Mouse (Mus musculus) CH12.LX (cell line): ENCODE measurements at regions not wholly inside any gene's neighbourhood (a gene's known extent, or its start where the extent isn't known, plus 50 kb on each side); places are given as distances from the start of the nearest gene placed in this dataset.

Experiments used
- CHD2 ChIP-seq: IDR thresholded peaks from 2 replicates; pipeline ENCODE4 v1.6.1; 2011; ENCODE audit warnings: low read length, improper control_type of control experiment
- E2F4 ChIP-seq: IDR thresholded peaks from 2 replicates; pipeline ENCODE4 v1.6.1; 2011; ENCODE audit warnings: low read depth, low read length, improper control_type of control experiment; ENCODE audit not compliant: insufficient replicate concordance
- EP300 ChIP-seq: IDR thresholded peaks from 2 replicates; pipeline ENCODE4 v1.6.1; 2011; ENCODE audit warnings: low read length, improper control_type of control experiment
- POLR2A ChIP-seq: IDR thresholded peaks from 2 replicates; pipeline ENCODE4 v1.6.1; 2011; ENCODE audit warnings: low read depth, mild to moderate bottlenecking, improper control_type of control experiment, low read length
- TCF12 ChIP-seq: IDR thresholded peaks from 2 replicates; pipeline ENCODE4 v1.6.1; 2014; ENCODE audit warnings: low read depth, mild to moderate bottlenecking, inconsistent platforms, low read length, improper control_type of control experiment
- USF1 ChIP-seq: IDR thresholded peaks from 2 replicates; pipeline ENCODE4 v1.6.1; 2014; ENCODE audit warnings: low read depth, mild to moderate bottlenecking, inconsistent platforms, low read length, improper control_type of control experiment
- ZMIZ1 ChIP-seq: IDR thresholded peaks from 2 replicates; pipeline ENCODE4 v1.6.1; 2012; ENCODE audit warnings: low read depth, mild to moderate bottlenecking, inconsistent platforms, low read length, improper control_type of control experiment

DNA sequence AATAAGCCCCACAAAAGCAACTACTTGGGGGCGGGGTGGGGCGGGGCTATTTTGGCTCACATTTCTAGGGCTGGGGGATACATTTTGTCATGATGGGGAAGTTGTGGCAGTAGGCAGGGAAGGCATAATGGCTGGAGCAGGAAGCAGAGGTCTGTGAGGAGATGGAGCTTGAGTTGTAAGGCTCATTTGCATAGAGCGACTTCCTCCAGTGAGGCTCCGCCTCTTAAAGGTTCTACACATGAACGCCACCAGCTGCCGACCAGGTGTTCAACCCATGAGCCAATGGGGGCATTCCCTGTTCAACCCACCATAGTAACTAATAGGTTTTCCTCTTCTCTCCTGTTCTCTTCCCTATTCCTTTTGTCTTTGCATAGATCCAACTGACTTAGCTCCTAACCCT lies 302.1 kb upstream of the 4931429L15Rik start:
- TF ChIP-seq POLR2A (no peak), TCF12 (no peak), E2F4 (no peak), CHD2 (no peak), USF1 (no peak), ZMIZ1 (no peak), EP300 (no peak)
